Mouse (Mus musculus) liver, adult 2 months (tissue): Measurements from ENCODE around the gene Tob1.

ENCODE experiments used
- CTCF ChIP-seq: fragments of 200-500 bp; IDR thresholded peaks from 2 replicates; pipeline ENCODE4 v1.5.1; 2011; ENCODE audit warnings: low read depth, low read length, control low read depth
- POLR2A ChIP-seq: fragments of 200-500 bp; IDR thresholded peaks from 2 replicates; pipeline ENCODE4 v1.6.1; 2011; ENCODE audit warnings: low read length, control low read depth; ENCODE audit not compliant: insufficient read depth; ENCODE audit errors: extremely low read depth

DNA sequence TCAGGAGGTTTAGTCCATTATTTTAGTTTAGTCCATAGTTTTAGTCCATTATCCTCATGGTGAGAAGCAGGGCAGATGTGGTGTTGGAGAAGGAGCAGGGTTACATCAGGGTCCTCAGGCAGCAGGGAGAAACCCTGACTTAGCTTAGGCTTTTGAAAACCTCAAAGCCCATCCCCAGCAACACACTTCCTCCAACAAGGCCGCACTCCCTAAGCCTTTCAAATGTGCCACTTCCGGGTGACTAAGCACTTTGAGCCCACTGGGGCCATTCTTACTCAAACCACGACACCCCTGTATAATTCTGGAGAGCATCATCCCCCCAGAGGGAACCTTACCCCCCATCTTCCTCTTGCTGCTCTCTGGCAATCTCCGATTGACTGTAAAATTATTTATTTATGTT is 48.6 kb downstream of the Tob1 start:
- TF ChIP-seq CTCF (no peak), POLR2A (no peak)
